Mouse (Mus musculus) neural tube, embryonic 11.5 days (tissue): ENCODE measurements around the gene Sh2d3c. TPM values are rescaled to one million over a fixed set of nuclear protein-coding genes. Genes with fewer than 3 reads are reported as not detected.

Experiments used
- ATAC-seq: fragments of 200-750 bp; cut with Nextera tagmentation; 2 replicates; pipeline ENCODE4 v1.8.0; 2017; ENCODE audit warnings: moderate number of reproducible peaks, mild to moderate bottlenecking, moderate TSS enrichment, moderate library complexity; ENCODE audit not compliant: insufficient read depth, low FRiP score, low TSS enrichment
- DNase-seq: peaks from one replicate; pipeline ENCODE4 v3.0.0-alpha.2; 2015; ENCODE audit warnings: low spot score
- H3K27ac ChIP-seq: fragments of 300-500 bp; sonication (generic); 2 replicates; pipeline ENCODE4 v1.5.1; 2014; ENCODE audit warnings: low read depth, mild to moderate bottlenecking, low read length
- H3K27me3 ChIP-seq: fragments of 300-500 bp; sonication (generic); 2 replicates; pipeline ENCODE4 v1.6.1; 2014; ENCODE audit warnings: mild to moderate bottlenecking, low read length, mixed read lengths; ENCODE audit not compliant: control insufficient read depth, insufficient read depth
- H3K36me3 ChIP-seq: fragments of 300-500 bp; sonication (generic); 2 replicates; pipeline ENCODE4 v1.6.1; 2014; ENCODE audit warnings: mild to moderate bottlenecking, low read length, moderate library complexity, mixed read lengths; ENCODE audit not compliant: control insufficient read depth, insufficient read depth
- H3K4me1 ChIP-seq: fragments of 300-500 bp; sonication (generic); 2 replicates; pipeline ENCODE4 v1.6.1; 2014; ENCODE audit warnings: low read length, mixed read lengths; ENCODE audit not compliant: control insufficient read depth, insufficient read depth
- H3K4me2 ChIP-seq: fragments of 300-500 bp; sonication (generic); 2 replicates; pipeline ENCODE4 v1.6.1; 2014; ENCODE audit warnings: low read depth, mild to moderate bottlenecking, moderate library complexity
- H3K4me3 ChIP-seq: fragments of 300-500 bp; sonication (generic); 2 replicates; pipeline ENCODE4 v1.5.1; 2014; ENCODE audit warnings: low read depth, low read length
- H3K9ac ChIP-seq: fragments of 300-500 bp; sonication (generic); 2 replicates; pipeline ENCODE4 v1.6.1; 2014; ENCODE audit warnings: mild to moderate bottlenecking, low read length
- H3K9me3 ChIP-seq: fragments of 300-500 bp; sonication (generic); 2 replicates; pipeline ENCODE4 v1.6.1; 2016; ENCODE audit warnings: low read length; ENCODE audit not compliant: control insufficient read depth
- WGBS: fragments of 180-500 bp; shearing (Covaris S2); extraction: QIAGEN DNeasy Blood & Tissue Kit; methylation state at CpG from one replicate; pipeline ENCODE4 v1.1.7; 2014; 5-methylcytosine and 5-hydroxymethylcytosine counted together
- polyA plus RNA-seq: library from polyadenylated mRNA; unstranded; fragments of >200 nt; fragmentation: Nextera tagmentation; extraction: Ambion mirVana; gene quantifications from 2 replicates; pipeline ENCODE4 v1.2.1, GENCODE M21; 2014

Sh2d3c gene
- polyA plus RNA-seq, 1 experiment from 2014 or later = 30.6 TPM

GRCm38 (mm10) chr2:32691041-32691440, 29.8 kb upstream of the Sh2d3c start:
- Histone ChIP-seq H3K4me3 (no peak overlapping the region), H3K36me3 (peaks cover 2% of the 10 kb centered on the region; the same call in 1 of the 2 replicates), H3K4me2 (no peak overlapping the region), H3K9me3 (no peaks in the 10 kb centered on the region), H3K9ac (no peak overlapping the region), H3K27me3 (no peaks in the 10 kb centered on the region), H3K4me1 (peaks cover 4% of the 10 kb centered on the region), H3K27ac (no peak overlapping the region)
- DNase-seq (no peak), ATAC-seq (no peak)
- WGBS = 87% methylated on average over 11 of the region's 11 CpGs

DNA sequence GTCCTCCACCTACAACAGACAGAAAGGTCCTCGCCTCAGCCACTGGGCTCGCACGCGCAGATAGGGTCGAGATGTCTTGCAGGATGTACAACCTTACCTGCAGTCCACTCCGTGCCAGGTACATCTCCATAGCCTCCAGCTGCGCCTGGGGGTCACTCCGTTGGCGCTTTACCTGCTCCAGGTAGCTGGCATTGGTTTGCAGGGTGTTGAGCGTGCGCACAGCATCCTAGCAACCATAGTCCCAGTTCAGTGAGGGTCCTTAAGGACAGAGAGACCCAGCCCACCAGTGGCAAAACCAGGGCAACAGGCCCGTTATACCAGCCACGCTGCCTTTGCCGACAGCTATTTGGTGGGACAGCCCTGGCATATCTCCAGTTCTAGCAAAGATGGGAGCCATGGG, 28.4 kb upstream of the Sh2d3c start:
- Histone ChIP-seq H3K27ac (no peak overlapping the region), H3K4me2 (no peak overlapping the region), H3K4me1 (peaks cover 4% of the 10 kb centered on the region), H3K36me3 (no peaks in the 10 kb centered on the region), H3K27me3 (no peaks in the 10 kb centered on the region), H3K4me3 (no peak overlapping the region), H3K9ac (no peak overlapping the region), H3K9me3 (no peaks in the 10 kb centered on the region)
- DNase-seq (no peak), ATAC-seq (no peak)
- WGBS = 95% methylated on average over 14 of the region's 14 CpGs

GRCm38 (mm10) chr2:32693282-32693681, 27.6 kb upstream of the Sh2d3c start:
- Histone ChIP-seq H3K27me3 (no peaks in the 10 kb centered on the region), H3K9me3 (no peaks in the 10 kb centered on the region), H3K4me2 (peak overlapping the region; percentile 65), H3K27ac (no peak overlapping the region), H3K4me3 (peak overlapping the region; percentile 66), H3K4me1 (peaks cover 4% of the 10 kb centered on the region), H3K36me3 (no peaks in the 10 kb centered on the region), H3K9ac (peak overlapping the region; percentile 75)
- WGBS = 24% methylated on average over 7 of the region's 7 CpGs
- DNase-seq (no peak), ATAC-seq (no peak)

- H3K9ac ChIP-seq = peak overlapping the region; percentile 75
- WGBS = under 1% methylated on average over 51 of the region's 51 CpGs
- peak overlapping the region; percentile 66 for H3K4me3 ChIP-seq
- DNase-seq (peak; percentile 96), ATAC-seq (peak; percentile 99)
- peaks cover 4% of the 10 kb centered on the region for H3K4me1 ChIP-seq
- peak overlapping the region; percentile 65 for H3K4me2 ChIP-seq
- H3K27ac ChIP-seq = peak overlapping the region; percentile 65; the same call in 1 of the 2 replicates
- no peaks in the 10 kb centered on the region for H3K9me3 ChIP-seq
- no peaks in the 10 kb centered on the region for H3K27me3 ChIP-seq
- no peaks in the 10 kb centered on the region for H3K36me3 ChIP-seq
Measured at GRCm38 (mm10) chr2:32693823-32694411, 26.9 kb upstream of the Sh2d3c start.

- H3K9me3 ChIP-seq = no peaks in the 10 kb centered on the region
- H3K4me2 ChIP-seq = peak overlapping the region; percentile 56; the same call in 1 of the 2 replicates
- H3K9ac ChIP-seq = no peak overlapping the region
- H3K36me3 ChIP-seq = no peaks in the 10 kb centered on the region
- no peak for DNase-seq
- H3K4me3 ChIP-seq = peak overlapping the region; percentile 66; the same call in 1 of the 2 replicates
- no peaks in the 10 kb centered on the region for H3K27me3 ChIP-seq
- no peak for ATAC-seq
- WGBS = 92% methylated on average over 12 of the region's 12 CpGs
- no peak overlapping the region for H3K27ac ChIP-seq
- H3K4me1 ChIP-seq = peaks cover 4% of the 10 kb centered on the region
Measured at GRCm38 (mm10) chr2:32694691-32695090, 26.2 kb upstream of the Sh2d3c start.

DNA sequence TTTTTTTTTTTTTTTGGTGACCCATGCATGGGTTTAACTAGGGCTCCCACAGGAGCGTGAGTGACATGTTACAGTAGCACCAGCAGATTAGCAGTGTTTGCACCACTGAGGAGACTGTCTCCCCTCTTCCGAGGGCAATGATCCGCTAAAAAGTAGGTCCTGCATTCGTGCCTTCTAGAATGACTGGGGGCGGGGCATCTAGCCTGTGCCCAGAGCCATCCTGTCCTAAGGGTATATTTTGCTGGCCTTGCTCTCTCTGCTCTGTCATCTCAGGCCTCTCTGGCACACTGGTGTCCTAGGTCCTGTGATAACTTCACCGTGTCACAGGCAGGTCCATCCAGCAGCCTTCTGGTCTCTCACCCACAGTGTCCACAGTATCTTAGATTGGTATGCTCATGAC, 21.2 kb upstream of the Sh2d3c start:
- no peak overlapping the region for H3K27ac ChIP-seq
- H3K36me3 ChIP-seq = peaks cover 8% of the 10 kb centered on the region
- 81% methylated on average over 6 of the region's 6 CpGs for WGBS
- ATAC-seq = no peak
- no peak overlapping the region for H3K4me3 ChIP-seq
- H3K9ac ChIP-seq = no peak overlapping the region
- no peaks in the 10 kb centered on the region for H3K4me1 ChIP-seq
- H3K9me3 ChIP-seq = no peaks in the 10 kb centered on the region
- no peak for DNase-seq
- no peaks in the 10 kb centered on the region for H3K27me3 ChIP-seq
- no peak overlapping the region for H3K4me2 ChIP-seq

GRCm38 (mm10) chr2:32700966-32701743, 19.7 kb upstream of the Sh2d3c start:
- H3K27ac ChIP-seq = no peak overlapping the region
- DNase-seq (no peak), ATAC-seq (no peak)
- no peak overlapping the region for H3K4me2 ChIP-seq
- H3K4me1 ChIP-seq = no peaks in the 10 kb centered on the region
- no peak overlapping the region for H3K9ac ChIP-seq
- WGBS = 86% methylated on average over 14 of the region's 14 CpGs
- no peaks in the 10 kb centered on the region for H3K27me3 ChIP-seq
- no peak overlapping the region for H3K4me3 ChIP-seq
- H3K9me3 ChIP-seq = no peaks in the 10 kb centered on the region
- peaks cover 13% of the 10 kb centered on the region for H3K36me3 ChIP-seq

GRCm38 (mm10) chr2:32703046-32703445, 17.8 kb upstream of the Sh2d3c start:
- Histone ChIP-seq H3K27ac (no peak overlapping the region), H3K4me3 (no peak overlapping the region), H3K36me3 (peaks cover 26% of the 10 kb centered on the region), H3K4me1 (no peaks in the 10 kb centered on the region), H3K9ac (no peak overlapping the region), H3K27me3 (no peaks in the 10 kb centered on the region), H3K4me2 (no peak overlapping the region), H3K9me3 (no peaks in the 10 kb centered on the region)
- WGBS = 95% methylated on average over 8 of the region's 8 CpGs
- ATAC-seq = no peak
- DNase-seq = no peak

DNA sequence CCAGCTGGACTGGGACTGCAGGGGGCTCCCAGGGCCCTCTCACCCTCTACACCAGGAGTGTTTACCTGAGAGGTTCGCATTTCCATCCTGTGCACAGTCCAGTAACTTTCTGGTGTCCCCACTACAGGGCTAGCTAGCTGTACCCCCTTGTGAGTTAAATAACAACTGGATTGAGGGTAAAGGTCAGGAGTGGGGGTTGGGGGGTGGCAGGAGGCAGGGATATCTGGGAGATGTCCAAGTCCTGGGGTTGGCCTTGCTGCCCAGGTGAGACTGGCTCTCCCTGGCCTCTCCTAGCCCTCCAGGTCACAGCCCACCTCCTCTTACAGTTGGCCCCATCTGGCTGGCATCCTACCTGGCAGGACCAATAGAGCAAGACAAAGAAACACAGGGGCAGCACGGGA, 16.8 kb upstream of the Sh2d3c start, which contains the start of gene Fpgs:
Gene Fpgs, minus strand, starts transcription at position 125 of the 401 bp plus-strand sequence.
- Histone ChIP-seq H3K9ac (no peak within 1 kb of the TSS), H3K27me3 (no peaks in the 10 kb centered on the region), H3K4me1 (no peaks in the 10 kb centered on the region), H3K36me3 (peaks cover 27% of the 10 kb centered on the region), H3K4me3 (no peak within 1 kb of the TSS), H3K4me2 (no peak within 1 kb of the TSS), H3K9me3 (no peaks in the 10 kb centered on the region), H3K27ac (no peak within 1 kb of the TSS)
- DNase-seq (no peak), ATAC-seq (no peak)
- WGBS = 83% methylated on average over 2 of the region's 2 CpGs
